Mouse (Mus musculus): ENCODE measurements around the gene Erbb2. TPM values are rescaled to one million over a fixed set of nuclear protein-coding genes. Genes with fewer than 3 reads are reported as not detected.

Gene Erbb2
- polyA plus RNA-seq (2012; rRNA removed), result 40.2 and 105 TPM in 2 replicates

DNA sequence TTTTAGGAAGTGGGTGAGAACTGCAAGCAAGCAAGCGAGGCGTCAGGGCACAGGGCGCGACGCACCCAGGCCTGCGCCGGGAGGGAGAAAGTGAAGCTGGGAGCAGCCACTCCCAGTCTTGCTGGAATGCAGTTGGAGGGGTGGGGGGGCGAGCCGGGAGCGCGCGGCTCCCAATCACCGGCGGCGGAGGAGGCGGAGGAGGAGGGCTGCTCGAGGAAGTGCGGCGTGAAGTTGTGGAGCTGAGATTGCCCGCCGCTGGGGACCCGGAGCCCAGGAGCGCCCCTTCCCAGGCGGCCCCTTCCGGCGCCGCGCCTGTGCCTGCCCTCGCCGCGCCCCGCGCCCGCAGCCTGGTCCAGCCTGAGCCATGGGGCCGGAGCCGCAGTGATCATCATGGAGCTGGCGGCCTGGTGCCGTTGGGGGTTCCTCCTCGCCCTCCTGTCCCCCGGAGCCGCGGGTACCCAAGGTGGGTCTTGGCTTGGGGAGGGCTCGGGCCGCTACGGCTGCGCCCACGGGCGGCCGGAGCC lies at the start of gene Erbb2:
Gene Erbb2 (plus strand): TSS at position 198 of the 524 bp plus-strand sequence.
- H3K4me1 ChIP-seq (ENCODE audit: control insufficient read depth, insufficient read depth, insufficient read length, low read length), result peaks cover 29% of the 10 kb centered on the region
- under 1% methylated on average over 49 of the region's 49 CpGs for WGBS
- no peaks in the 10 kb centered on the region; the same call in 1 of the 2 replicates for H3K36me3 ChIP-seq (ENCODE audit: control insufficient read depth, insufficient read depth, low read length)
- TF ChIP-seq POLR2A (IDR thresholded peaks at IDR 0.05; ENCODE audit: low read depth, low read length) (peak; percentile 85), CTCF (IDR thresholded peaks at IDR 0.05; ENCODE audit: extremely low read depth, insufficient read length, insufficient replicate concordance, low read depth, low read length) (no peak)
- H3K27ac ChIP-seq (ENCODE audit: insufficient read depth, low read depth, low read length), result peak within 1 kb of the TSS; percentile 85
- peak within 1 kb of the TSS; percentile 98 for H3K4me3 ChIP-seq (ENCODE audit: low read depth, low read length)
- no peaks in the 10 kb centered on the region for H3K27me3 ChIP-seq (ENCODE audit: control insufficient read depth, insufficient read depth, low read length)

DNA sequence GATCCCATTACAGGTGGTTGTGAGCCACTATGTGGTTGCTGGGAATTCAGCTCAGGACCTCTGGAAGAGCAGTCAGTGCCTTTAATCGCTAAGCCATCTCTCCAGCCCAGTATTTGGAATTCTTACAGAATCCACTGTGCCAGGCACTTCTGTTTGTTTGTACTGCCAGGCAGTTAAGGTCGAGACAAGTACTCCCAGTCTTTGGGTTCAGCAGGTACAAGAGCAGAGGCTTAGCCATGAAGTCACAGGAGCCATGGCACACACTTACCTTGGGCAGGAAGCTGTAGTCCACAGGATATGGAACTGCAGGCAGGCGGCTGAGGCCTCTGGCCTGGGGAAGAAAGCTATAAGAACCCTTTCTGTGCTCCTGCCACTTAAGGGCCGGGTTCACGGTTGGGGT lies 48.5 kb upstream of the Erbb2 start:
- WGBS, result 58% methylated on average over 5 of the region's 5 CpGs
- Histone ChIP-seq H3K4me1 (ENCODE audit: control insufficient read depth, insufficient read depth, insufficient read length, low read length) (peaks cover 17% of the 10 kb centered on the region), H3K4me3 (ENCODE audit: low read depth, low read length) (no peak overlapping the region), H3K36me3 (ENCODE audit: control insufficient read depth, insufficient read depth, low read length) (peaks cover 1% of the 10 kb centered on the region; the same call in 1 of the 2 replicates), H3K27ac (ENCODE audit: insufficient read depth, low read depth, low read length) (no peak overlapping the region), H3K27me3 (ENCODE audit: control insufficient read depth, insufficient read depth, low read length) (no peaks in the 10 kb centered on the region)
- TF ChIP-seq POLR2A (IDR thresholded peaks at IDR 0.05; ENCODE audit: low read depth, low read length) (no peak), CTCF (IDR thresholded peaks at IDR 0.05; ENCODE audit: extremely low read depth, insufficient read length, insufficient replicate concordance, low read depth, low read length) (no peak)

- no peaks in the 10 kb centered on the region for H3K27me3 ChIP-seq (ENCODE audit: control insufficient read depth, insufficient read depth, low read length)
- TF ChIP-seq POLR2A (IDR thresholded peaks at IDR 0.05; ENCODE audit: low read depth, low read length), result no peak
- no peak for TF ChIP-seq CTCF (IDR thresholded peaks at IDR 0.05; ENCODE audit: extremely low read depth, insufficient read length, insufficient replicate concordance, low read depth, low read length)
- H3K4me3 ChIP-seq (ENCODE audit: low read depth, low read length), result no peak overlapping the region
- H3K27ac ChIP-seq (ENCODE audit: insufficient read depth, low read depth, low read length), result no peak overlapping the region
- H3K4me1 ChIP-seq (ENCODE audit: control insufficient read depth, insufficient read depth, insufficient read length, low read length), result peaks cover 15% of the 10 kb centered on the region
- H3K36me3 ChIP-seq (ENCODE audit: control insufficient read depth, insufficient read depth, low read length), result peaks cover 1% of the 10 kb centered on the region; the same call in 1 of the 2 replicates
- 81% methylated on average over 5 of the region's 5 CpGs for WGBS
Measured at GRCm38 (mm10) chr11:98364410-98364809, 47.9 kb upstream of the Erbb2 start.

- no peak for TF ChIP-seq CTCF (IDR thresholded peaks at IDR 0.05; ENCODE audit: extremely low read depth, insufficient read length, insufficient replicate concordance, low read depth, low read length)
- no peak for TF ChIP-seq POLR2A (IDR thresholded peaks at IDR 0.05; ENCODE audit: low read depth, low read length)
- Histone ChIP-seq H3K4me1 (ENCODE audit: control insufficient read depth, insufficient read depth, insufficient read length, low read length) (peaks cover 11% of the 10 kb centered on the region), H3K27me3 (ENCODE audit: control insufficient read depth, insufficient read depth, low read length) (no peaks in the 10 kb centered on the region), H3K27ac (ENCODE audit: insufficient read depth, low read depth, low read length) (no peak overlapping the region), H3K4me3 (ENCODE audit: low read depth, low read length) (no peak overlapping the region), H3K36me3 (ENCODE audit: control insufficient read depth, insufficient read depth, low read length) (peaks cover 1% of the 10 kb centered on the region; the same call in 1 of the 2 replicates)
- WGBS, result 65% methylated on average over 10 of the region's 10 CpGs
Measured at GRCm38 (mm10) chr11:98366290-98366689, 46.0 kb upstream of the Erbb2 start.

- 78% methylated on average over 10 of the region's 10 CpGs for WGBS
- no peak overlapping the region for H3K4me3 ChIP-seq (ENCODE audit: low read depth, low read length)
- no peak overlapping the region for H3K27ac ChIP-seq (ENCODE audit: insufficient read depth, low read depth, low read length)
- TF ChIP-seq POLR2A (IDR thresholded peaks at IDR 0.05; ENCODE audit: low read depth, low read length) (no peak), CTCF (IDR thresholded peaks at IDR 0.05; ENCODE audit: extremely low read depth, insufficient read length, insufficient replicate concordance, low read depth, low read length) (no peak)
- H3K27me3 ChIP-seq (ENCODE audit: control insufficient read depth, insufficient read depth, low read length), result no peaks in the 10 kb centered on the region
- H3K4me1 ChIP-seq (ENCODE audit: control insufficient read depth, insufficient read depth, insufficient read length, low read length), result peaks cover 2% of the 10 kb centered on the region; the same call in 1 of the 2 replicates
- peaks cover 1% of the 10 kb centered on the region; the same call in 1 of the 2 replicates for H3K36me3 ChIP-seq (ENCODE audit: control insufficient read depth, insufficient read depth, low read length)
Measured at GRCm38 (mm10) chr11:98367171-98367862, 45.0 kb upstream of the Erbb2 start.

- Histone ChIP-seq H3K36me3 (ENCODE audit: control insufficient read depth, insufficient read depth, low read length) (peaks cover 1% of the 10 kb centered on the region; the same call in 1 of the 2 replicates), H3K27me3 (ENCODE audit: control insufficient read depth, insufficient read depth, low read length) (no peaks in the 10 kb centered on the region), H3K27ac (ENCODE audit: insufficient read depth, low read depth, low read length) (no peak overlapping the region), H3K4me3 (ENCODE audit: low read depth, low read length) (no peak overlapping the region), H3K4me1 (ENCODE audit: control insufficient read depth, insufficient read depth, insufficient read length, low read length) (no peaks in the 10 kb centered on the region)
- WGBS, result 85% methylated on average over 7 of the region's 7 CpGs
- TF ChIP-seq POLR2A (IDR thresholded peaks at IDR 0.05; ENCODE audit: low read depth, low read length), result no peak
Measured at GRCm38 (mm10) chr11:98367863-98368186, 44.4 kb upstream of the Erbb2 start.

DNA sequence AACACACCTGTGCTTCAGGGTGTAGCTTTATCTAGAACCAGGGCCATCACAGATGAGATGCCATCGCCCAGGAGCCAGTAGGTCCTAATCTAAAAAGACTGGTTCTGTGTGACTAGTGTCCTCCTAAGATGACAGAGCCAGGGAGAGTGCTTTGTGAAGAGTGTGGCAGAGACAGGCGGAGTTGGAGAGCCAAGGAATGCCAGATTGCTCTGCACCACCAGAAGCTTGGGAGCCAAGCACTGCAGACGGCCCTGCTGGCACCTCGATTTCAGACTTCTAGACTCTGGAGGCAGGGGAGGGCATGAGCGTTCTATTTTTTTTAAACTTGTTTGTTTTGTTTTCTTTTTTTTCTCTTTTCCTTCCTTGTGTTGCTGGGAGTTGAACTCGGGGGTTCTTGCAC lies 42.9 kb upstream of the Erbb2 start:
- Histone ChIP-seq H3K4me1 (ENCODE audit: control insufficient read depth, insufficient read depth, insufficient read length, low read length) (no peaks in the 10 kb centered on the region), H3K4me3 (ENCODE audit: low read depth, low read length) (no peak overlapping the region), H3K36me3 (ENCODE audit: control insufficient read depth, insufficient read depth, low read length) (peaks cover 1% of the 10 kb centered on the region), H3K27ac (ENCODE audit: insufficient read depth, low read depth, low read length) (no peak overlapping the region), H3K27me3 (ENCODE audit: control insufficient read depth, insufficient read depth, low read length) (no peaks in the 10 kb centered on the region)
- TF ChIP-seq POLR2A (IDR thresholded peaks at IDR 0.05; ENCODE audit: low read depth, low read length) (no peak), CTCF (IDR thresholded peaks at IDR 0.05; ENCODE audit: extremely low read depth, insufficient read length, insufficient replicate concordance, low read depth, low read length) (no peak)
- WGBS, result 75% methylated on average over 6 of the region's 6 CpGs

Data from small intestine, adult 2 months (tissue).